Mouse (Mus musculus) left cerebral cortex, adult 2 months (tissue): ENCODE data around the gene Jaml. TPM values are rescaled to one million over a fixed set of nuclear protein-coding genes. Genes with fewer than 3 reads are reported as not detected.
A peak's percentile ranks its signal among the peaks of the same experiment; 100 is the strongest.

Experiments
- DNase-seq, 2 experiments: peaks; one replicate each; pipeline ENCODE4 v3.0.0; 2021 to 2022; ENCODE audit warnings: low spot score in 2 of 2, mixed read lengths in 1 of 2; ENCODE audit errors: extremely low spot score in 1 of 2
- H3K27ac ChIP-seq: fragments of 200-600 bp; 2 replicates; pipeline ENCODE4 v1.8.1; 2022
- H3K4me3 ChIP-seq: fragments of 200-600 bp; 2 replicates; pipeline ENCODE4 v1.8.1; 2022
- CTCF ChIP-seq: fragments of 200-600 bp; IDR thresholded peaks from 2 replicates; pipeline ENCODE4 v1.8.1; 2022; ENCODE audit warnings: antibody characterized with exemption, mild to moderate bottlenecking, moderate library complexity
- intact Hi-C: fragments of 180-260 bp; cut with DNase I; formaldehyde crosslinking; loops from one replicate; pipeline ENCODE4 v1.15.1; 2025
- total RNA-seq, 2 experiments: library from RNA; stranded (reverse); gene quantifications; 2 replicates each; pipeline ENCODE4 v1.2.3; 2021

Jaml gene
- total RNA-seq, 2 experiments from 2014 or later: 0.41 to 0.98 TPM

- intact Hi-C loops: no loop called here
- H3K27ac ChIP-seq: no peak overlapping the region
- DNase-seq: no peak
These were observed 37.8 kb downstream of the Jaml start for GRCm38 (mm10) chr9:45116819-45117218.

GRCm38 (mm10) chr9:45117741-45118431 is 38.9 kb downstream of the Jaml start, which contains the start of gene Scn2b:
TSS of gene Scn2b (plus strand) at chr9:45117782.
- peak in 1 of 2 experiments; percentile 20 for DNase-seq
- intact Hi-C loops: loop anchor here (2.0 kb wide), 1 partner anchor 63 kb away; the partner anchor contains the start of gene Mpzl3
- Histone ChIP-seq H3K4me3 (peak within 1 kb of the TSS; percentile 73), H3K27ac (peak within 1 kb of the TSS; percentile 95)
- no peak for TF ChIP-seq CTCF

More at GRCm38 (mm10) chr9:45116819-45117218, 37.8 kb downstream of the Jaml start:
- TF ChIP-seq CTCF: no peak
- H3K4me3 ChIP-seq: no peak overlapping the region

GRCm38 (mm10) chr9:45118552-45118951 is 39.6 kb downstream of the Jaml start:
- intact Hi-C loops: loop anchor here (2.0 kb wide), 1 partner anchor 64 kb away; the partner anchor contains the start of gene Mpzl3
- peak overlapping the region; percentile 73 for H3K4me3 ChIP-seq
- DNase-seq: no peak

GRCm38 (mm10) chr9:45119316-45119953 is 40.5 kb downstream of the Jaml start:
- intact Hi-C loops: loop anchor here (2.0 kb wide), 1 partner anchor 65 kb away; the partner anchor contains the start of gene Mpzl3
- peak; percentile 40 for TF ChIP-seq CTCF
- Histone ChIP-seq H3K4me3 (peak overlapping the region; percentile 73), H3K27ac (peak overlapping the region; percentile 82; the same call in 1 of the 2 replicates)
- no peak for DNase-seq

More at GRCm38 (mm10) chr9:45118552-45118951, 39.6 kb downstream of the Jaml start:
- TF ChIP-seq CTCF: no peak
- H3K27ac ChIP-seq: peak overlapping the region; percentile 82

- H3K4me3 ChIP-seq: peak overlapping the region; percentile 14
- intact Hi-C loops: loop anchor here (2.0 to 5.0 kb wide), 2 partner anchors 65 to 238 kb away; partner anchors contain the start of genes Kmt2a and Mpzl3
- no peak for TF ChIP-seq CTCF
- H3K27ac ChIP-seq: peak overlapping the region; percentile 68; the same call in 1 of the 2 replicates
- no peak for DNase-seq
These were observed 41.1 kb downstream of the Jaml start for GRCm38 (mm10) chr9:45119954-45120530.

GRCm38 (mm10) chr9:45120567-45120966 is 41.6 kb downstream of the Jaml start:
- intact Hi-C loops: loop anchor here (5.0 kb wide), 1 partner anchor 238 kb away; the partner anchor contains the start of gene Kmt2a
- H3K4me3 ChIP-seq: peak overlapping the region; percentile 14
- TF ChIP-seq CTCF: no peak
- H3K27ac ChIP-seq: peak overlapping the region; percentile 68
- DNase-seq: no peak

- TF ChIP-seq CTCF: no peak
- peak overlapping the region; percentile 68 for H3K27ac ChIP-seq
- peak overlapping the region; percentile 14 for H3K4me3 ChIP-seq
- DNase-seq: no peak
- intact Hi-C loops: loop anchor here (5.0 kb wide), 1 partner anchor 239 kb away; the partner anchor contains the start of gene Kmt2a
These were observed 42.0 kb downstream of the Jaml start for GRCm38 (mm10) chr9:45121001-45121400.

- H3K4me3 ChIP-seq: peak overlapping the region; percentile 39
- peak; percentile 73 to 78 for DNase-seq
- peak overlapping the region; percentile 68 for H3K27ac ChIP-seq
These were observed 42.8 kb downstream of the Jaml start for GRCm38 (mm10) chr9:45121769-45122168.

GRCm38 (mm10) chr9:45122209-45122761 is 43.3 kb downstream of the Jaml start:
- peak; percentile 67 to 79 for DNase-seq
- H3K4me3 ChIP-seq: peak overlapping the region; percentile 39
- intact Hi-C loops: loop anchor here (1.0 to 5.0 kb wide), 2 partner anchors 16 to 240 kb away; partner anchors contain the start of genes Kmt2a and Scn4b
- H3K27ac ChIP-seq: peak overlapping the region; percentile 68
- no peak for TF ChIP-seq CTCF

More at GRCm38 (mm10) chr9:45121769-45122168, 42.8 kb downstream of the Jaml start:
- peak; percentile 84 for TF ChIP-seq CTCF
- intact Hi-C loops: loop anchor here (1.0 to 5.0 kb wide), 2 partner anchors 17 to 239 kb away; partner anchors contain the start of genes Kmt2a and Scn4b

- intact Hi-C loops: no loop called here
- TF ChIP-seq CTCF: no peak
- Histone ChIP-seq H3K4me3 (no peak overlapping the region), H3K27ac (no peak overlapping the region)
- DNase-seq: no peak
These were observed 46.2 kb downstream of the Jaml start for GRCm38 (mm10) chr9:45125211-45125610.

GRCm38 (mm10) chr9:45126941-45127340 is 48.0 kb downstream of the Jaml start:
- H3K4me3 ChIP-seq: no peak overlapping the region
- no peak for TF ChIP-seq CTCF
- intact Hi-C loops: no loop called here
- DNase-seq: no peak
- no peak overlapping the region for H3K27ac ChIP-seq
